Mouse (Mus musculus): ENCODE measurements around the gene Pcp2. TPM values are rescaled to one million over a fixed set of nuclear protein-coding genes. Genes with fewer than 3 reads are reported as not detected.
"Not testable (repeated sequence)": the region's sequence is repeated elsewhere in the genome, so short reads cannot be mapped to it uniquely, and the experiment has no call there.

The Pcp2 gene
- total RNA-seq, 2 experiments from 2014 or later: not detected

- intact Hi-C loops (cut with DNase I): loop anchor here (1.0 kb wide), 1 partner anchor 45 kb away; the partner anchor contains the start of gene Fcor
- no peak for DNase-seq (ENCODE audit: low spot score in 2 of 2)
Observed at GRCm38 (mm10) chr8:3626971-3627370, 1.6 kb upstream of the Pcp2 start.

DNA sequence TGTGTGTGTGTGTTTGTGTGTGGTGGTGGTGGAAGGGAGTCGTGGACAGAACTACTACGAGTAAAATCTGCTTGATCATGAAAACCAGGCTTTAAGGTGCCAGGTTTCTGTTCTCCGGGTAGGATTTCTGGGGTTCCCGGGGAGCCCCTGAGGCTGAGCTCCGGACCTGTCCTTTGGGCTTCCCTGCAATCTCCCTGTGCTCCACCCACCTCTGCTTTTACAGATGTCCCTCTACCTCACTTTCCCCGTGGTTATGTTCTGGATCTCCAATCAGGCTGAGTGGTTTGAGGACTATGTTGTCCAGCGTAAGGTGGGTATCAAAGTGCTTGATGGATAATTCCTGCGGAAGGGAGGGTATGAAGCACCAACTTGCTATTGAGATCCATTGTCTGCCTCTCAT is 3.2 kb downstream of the Pcp2 start:
- intact Hi-C loops (cut with DNase I): loop anchor here (5.0 kb wide), 2 partner anchors 35 to 105 kb away; partner anchors contain the start of genes Camsap3 and Pnpla6
- DNase-seq (ENCODE audit: low spot score in 2 of 2): no peak

DNA sequence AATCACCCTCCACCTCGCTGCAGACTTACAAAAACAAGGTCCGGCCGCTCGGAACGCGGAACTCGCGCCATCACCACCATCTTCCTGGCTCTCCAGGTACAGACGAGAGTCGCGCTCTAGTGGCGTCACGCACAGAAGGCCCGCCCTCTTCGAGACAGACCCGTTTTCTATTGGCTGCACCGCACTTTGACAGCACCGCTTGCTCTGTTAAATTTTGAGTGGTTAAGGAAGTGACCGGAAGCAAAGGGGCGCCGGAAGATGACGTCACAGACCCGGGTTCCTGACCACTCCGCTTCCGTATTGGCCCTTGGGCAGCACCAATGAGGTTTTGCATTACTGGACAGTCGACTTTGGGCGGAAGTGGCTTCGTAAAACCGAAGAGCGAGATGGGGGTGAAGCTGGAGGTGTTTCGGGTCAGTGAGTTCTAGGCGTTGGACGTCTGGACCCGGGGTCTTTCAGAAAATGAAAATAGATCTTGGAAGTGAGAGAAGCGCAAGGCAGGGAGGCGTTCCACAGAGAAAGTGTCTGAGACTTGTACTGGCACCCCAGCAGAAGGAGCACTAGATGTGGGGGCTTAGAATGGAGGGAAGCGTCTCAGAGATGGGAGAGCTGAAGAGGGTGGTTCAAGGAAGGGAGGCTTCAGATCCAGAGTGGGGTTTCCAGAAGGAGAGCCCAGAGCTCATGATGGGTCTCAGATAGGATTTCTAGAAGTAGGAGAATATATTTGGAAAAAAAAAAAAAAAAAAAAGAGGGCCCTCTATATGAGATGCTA is 4.0 kb downstream of the Pcp2 start, which contains the start of the genes Xab2 and Pet100:
Gene Xab2, minus strand, starts transcription at position 118 of the 772 bp plus-strand sequence.
Gene Pet100, plus strand, starts transcription at position 350 of the 772 bp plus-strand sequence.
- intact Hi-C loops (cut with DNase I): loop anchor here (1.0 to 5.0 kb wide), 4 partner anchors 12 to 104 kb away; partner anchors contain the start of genes Camsap3, Pnpla6 and Trappc5
- DNase-seq (ENCODE audit: low spot score in 2 of 2): peak; percentile 99 to 100

DNA sequence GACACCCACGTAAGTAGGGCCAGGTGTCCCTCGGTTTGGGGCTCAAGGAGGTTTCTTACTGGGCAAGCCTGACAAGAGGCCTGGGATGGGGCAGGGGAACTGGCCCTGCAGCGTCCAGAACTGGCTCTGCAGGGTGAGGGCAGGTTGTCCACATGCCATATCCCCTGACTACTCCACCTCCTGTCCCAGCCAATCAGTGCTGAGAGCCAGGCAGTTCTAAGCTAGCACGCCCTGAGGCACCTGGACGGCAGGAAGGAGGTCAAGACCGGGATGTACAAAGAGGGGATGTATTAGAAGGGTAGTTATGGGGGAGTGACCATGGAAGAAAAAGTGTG is 15.6 kb downstream of the Pcp2 start:
- no peak for DNase-seq (ENCODE audit: low spot score in 2 of 2)
- intact Hi-C loops (cut with DNase I): loop anchor here (1.0 kb wide), 1 partner anchor 12 kb away; the partner anchor contains the start of genes Pet100 and Xab2

DNA sequence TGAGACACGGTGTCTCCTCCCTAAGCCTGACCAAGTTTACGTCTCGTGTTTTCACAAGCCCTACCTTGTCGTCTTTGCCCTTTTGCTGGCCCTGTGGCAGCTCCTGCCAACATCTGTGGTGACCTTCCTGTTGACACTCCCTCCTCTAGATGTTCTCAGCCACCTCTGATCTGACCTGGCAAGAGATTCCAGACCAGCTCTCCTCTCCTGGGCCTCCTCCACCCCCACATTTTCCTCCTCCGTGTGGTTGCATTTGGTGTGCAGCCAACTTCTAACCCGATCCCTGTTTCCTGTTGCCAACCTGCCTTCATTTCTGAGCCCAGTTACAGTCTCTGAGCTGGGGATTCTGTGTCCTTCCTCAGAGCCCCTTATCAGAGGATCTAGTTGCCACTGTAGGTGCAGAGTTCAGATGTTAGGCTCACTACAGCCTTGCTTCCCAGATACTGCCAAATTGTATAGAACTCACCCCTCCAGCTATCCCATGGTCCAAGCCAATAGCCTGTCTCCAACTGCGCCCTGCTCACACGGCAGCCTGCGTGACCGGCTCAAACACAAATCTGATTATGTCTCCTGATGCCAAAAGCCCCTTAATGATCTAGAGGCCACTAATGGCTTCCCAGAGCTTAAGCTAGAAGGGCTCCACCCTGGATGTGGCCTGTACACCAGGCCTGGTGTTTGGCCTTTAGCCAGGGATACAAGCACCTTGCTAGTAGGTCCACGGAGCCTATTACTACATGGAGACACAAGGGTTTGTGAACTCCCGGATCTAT is 16.1 kb downstream of the Pcp2 start:
- intact Hi-C loops (cut with DNase I): loop anchor here (1.0 kb wide), 1 partner anchor 12 kb away; the partner anchor contains the start of genes Pet100 and Xab2
- DNase-seq (ENCODE audit: low spot score in 2 of 2): no peak

GRCm38 (mm10) chr8:3607822-3608221 is 17.5 kb downstream of the Pcp2 start:
- peak in 1 of 2 experiments; percentile 67 for DNase-seq (ENCODE audit: low spot score in 2 of 2)

DNA sequence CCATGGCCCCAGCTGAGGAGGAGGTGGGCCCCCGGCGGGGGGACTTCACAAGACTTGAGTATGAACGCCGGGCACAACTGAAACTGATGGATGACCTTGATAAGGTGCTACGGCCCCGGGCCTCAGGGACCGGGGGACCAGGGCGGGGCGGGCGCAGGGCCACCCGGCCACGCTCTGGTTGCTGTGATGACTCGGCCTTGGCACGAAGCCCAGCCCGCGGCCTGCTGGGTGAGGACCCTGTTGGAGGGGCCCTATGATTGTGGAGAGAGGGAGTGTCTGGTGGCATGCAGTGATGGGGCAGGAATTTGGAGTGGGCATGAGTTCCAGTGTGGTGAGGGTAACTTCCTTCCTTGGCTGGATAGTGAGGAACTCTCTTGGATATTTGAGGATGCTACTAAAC is 18.8 kb downstream of the Pcp2 start:
- no peak for DNase-seq (ENCODE audit: low spot score in 2 of 2)
- intact Hi-C loops (cut with DNase I): no loop called here

More at GRCm38 (mm10) chr8:3607822-3608221, 17.5 kb downstream of the Pcp2 start:
- intact Hi-C loops (cut with DNase I): no loop called here

DNA sequence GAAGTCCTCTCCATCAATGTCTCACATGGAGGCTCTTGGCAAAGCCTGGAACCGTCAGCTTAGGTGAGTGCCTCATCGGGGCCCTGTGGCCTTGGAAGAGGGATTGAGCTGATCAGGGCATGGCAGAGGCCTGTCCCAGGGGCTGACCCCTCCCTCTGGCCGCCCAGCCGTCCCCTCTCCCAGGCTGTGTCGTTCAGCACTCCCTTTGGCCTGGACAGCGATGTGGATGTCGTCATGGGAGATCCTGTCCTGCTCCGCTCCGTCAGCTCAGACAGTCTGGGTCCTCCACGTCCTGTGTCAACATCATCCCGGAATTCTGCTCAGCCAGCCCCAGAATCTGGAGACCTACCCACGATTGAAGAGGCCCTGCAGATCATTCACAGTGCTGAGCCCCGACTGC is 21.9 kb downstream of the Pcp2 start:
- DNase-seq (ENCODE audit: low spot score in 2 of 2): no peak
- intact Hi-C loops (cut with DNase I): no loop called here

- intact Hi-C loops (cut with DNase I): no loop called here
Observed at GRCm38 (mm10) chr8:3600401-3600800, 24.9 kb downstream of the Pcp2 start.

GRCm38 (mm10) chr8:3599219-3599618 is 26.1 kb downstream of the Pcp2 start:
- intact Hi-C loops (cut with DNase I): no loop called here
- no peak for DNase-seq (ENCODE audit: low spot score in 2 of 2)

More at GRCm38 (mm10) chr8:3600401-3600800, 24.9 kb downstream of the Pcp2 start:
- DNase-seq (ENCODE audit: low spot score in 2 of 2): no peak

- DNase-seq (ENCODE audit: low spot score in 2 of 2): no peak
- intact Hi-C loops (cut with DNase I): no loop called here
Observed at GRCm38 (mm10) chr8:3598054-3598453, 27.3 kb downstream of the Pcp2 start.

DNA sequence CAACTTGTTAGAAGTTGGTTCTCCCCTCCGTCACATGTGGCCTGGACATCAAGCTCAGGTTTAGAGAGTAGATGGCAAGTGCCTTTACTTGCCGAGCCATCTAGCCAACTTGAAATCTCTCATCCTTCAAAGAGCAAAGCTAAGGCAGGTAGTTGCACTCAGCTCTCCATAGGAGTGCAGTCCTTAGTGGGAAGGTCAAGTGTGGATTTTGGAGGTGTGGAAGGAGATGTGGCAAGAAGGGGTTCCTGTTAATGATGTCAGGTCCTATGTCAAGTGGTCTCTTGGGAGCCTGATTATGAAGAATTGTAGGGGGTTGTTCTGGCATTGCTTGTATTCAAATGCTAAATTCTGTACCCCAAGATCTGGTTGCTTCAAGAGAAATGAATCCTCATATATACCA is 30.9 kb downstream of the Pcp2 start:
- no peak for DNase-seq (ENCODE audit: low spot score in 2 of 2)
- intact Hi-C loops (cut with DNase I): no loop called here

GRCm38 (mm10) chr8:3593470-3593869 is 31.9 kb downstream of the Pcp2 start:
- intact Hi-C loops (cut with DNase I): no loop called here
- peak in 1 of 2 experiments; percentile 34 for DNase-seq (ENCODE audit: low spot score in 2 of 2)

- peak in 1 of 2 experiments; percentile 22 for DNase-seq (ENCODE audit: low spot score in 2 of 2)
- intact Hi-C loops (cut with DNase I): loop anchor here (5.0 kb wide), 1 partner anchor 34 kb away; the partner anchor contains the start of genes Pet100 and Xab2
Observed at GRCm38 (mm10) chr8:3588258-3588633, 37.1 kb downstream of the Pcp2 start.

GRCm38 (mm10) chr8:3587391-3588257 is 37.7 kb downstream of the Pcp2 start:
- intact Hi-C loops (cut with DNase I): loop anchor here (5.0 kb wide), 1 partner anchor 35 kb away; the partner anchor contains the start of genes Pet100 and Xab2
- DNase-seq (ENCODE audit: low spot score in 2 of 2): peak; percentile 73 to 80

- intact Hi-C loops (cut with DNase I): loop anchor here (5.0 kb wide), 1 partner anchor 35 kb away; the partner anchor contains the start of genes Pet100 and Xab2
- no peak for DNase-seq (ENCODE audit: low spot score in 2 of 2)
Observed at GRCm38 (mm10) chr8:3586993-3587390, 38.4 kb downstream of the Pcp2 start, which contains the start of gene Camsap3. Camsap3 (plus strand) TSS chr8:3587293.

DNA sequence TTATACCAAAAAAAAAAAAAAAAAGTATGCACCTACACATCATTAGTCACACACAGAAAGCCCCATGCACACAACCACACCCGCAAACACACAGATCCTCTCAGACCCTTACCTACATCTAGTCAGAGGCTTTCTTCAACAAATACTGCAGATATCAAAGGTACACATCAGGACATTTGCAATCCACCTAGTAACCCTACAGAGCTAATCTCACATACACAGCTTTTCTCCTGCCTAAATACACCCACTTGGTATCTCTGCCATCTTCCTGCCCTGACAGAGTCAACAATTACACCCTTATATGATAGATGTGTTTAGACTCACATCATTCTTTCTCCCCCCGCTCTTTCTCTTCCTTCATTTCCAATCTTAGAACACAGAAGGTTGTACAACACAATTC is 38.9 kb downstream of the Pcp2 start:
- DNase-seq (ENCODE audit: low spot score in 2 of 2): no peak
- intact Hi-C loops (cut with DNase I): loop anchor here (5.0 kb wide), 1 partner anchor 36 kb away; the partner anchor contains the start of genes Pet100 and Xab2

DNA sequence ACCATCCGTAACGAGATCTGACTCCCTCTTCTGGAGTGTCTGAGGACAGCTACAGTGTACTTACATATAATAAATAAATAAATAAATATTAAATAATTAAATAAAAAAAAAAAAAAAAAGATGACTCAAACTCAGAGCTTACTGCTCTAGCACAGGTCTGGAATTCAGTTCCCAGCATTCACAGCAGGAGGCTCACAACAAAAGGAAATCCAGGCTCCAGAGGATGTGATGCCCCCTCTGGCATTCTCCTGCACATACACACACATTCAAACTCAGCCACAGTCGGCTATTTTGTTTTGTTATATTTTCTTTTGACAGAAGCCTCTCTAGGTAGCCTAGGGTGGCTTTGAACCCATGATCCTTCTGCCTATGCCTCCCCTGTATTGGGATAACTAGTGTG is 43.4 kb downstream of the Pcp2 start:
- intact Hi-C loops (cut with DNase I); DNase-seq (ENCODE audit: low spot score in 2 of 2): not testable (repeated sequence)
